Mouse (Mus musculus): ENCODE measurements around the gene Zmym1.
"Not testable (repeated sequence)": the region's sequence is repeated elsewhere in the genome, so short reads cannot be mapped to it uniquely, and the experiment has no call there.

Zmym1 gene

GRCm38 (mm10) chr4:127060585-127061290 lies at the start of gene Zmym1:
TSS of gene Zmym1 (minus strand) at chr4:127061152.
- peak; percentile 87 to 92 for DNase-seq (ENCODE audit: low spot score in 2 of 2)

- DNase-seq (ENCODE audit: low spot score in 2 of 2) = no peak
These were observed 49.6 kb upstream of the Zmym1 start for GRCm38 (mm10) chr4:127110570-127110969.

GRCm38 (mm10) chr4:127107566-127107965 lies 46.6 kb upstream of the Zmym1 start:
- no peak for DNase-seq (ENCODE audit: low spot score in 2 of 2)

- not testable (repeated sequence) for DNase-seq (ENCODE audit: low spot score in 2 of 2)
These were observed 38.6 kb upstream of the Zmym1 start for GRCm38 (mm10) chr4:127099552-127099951.

DNA sequence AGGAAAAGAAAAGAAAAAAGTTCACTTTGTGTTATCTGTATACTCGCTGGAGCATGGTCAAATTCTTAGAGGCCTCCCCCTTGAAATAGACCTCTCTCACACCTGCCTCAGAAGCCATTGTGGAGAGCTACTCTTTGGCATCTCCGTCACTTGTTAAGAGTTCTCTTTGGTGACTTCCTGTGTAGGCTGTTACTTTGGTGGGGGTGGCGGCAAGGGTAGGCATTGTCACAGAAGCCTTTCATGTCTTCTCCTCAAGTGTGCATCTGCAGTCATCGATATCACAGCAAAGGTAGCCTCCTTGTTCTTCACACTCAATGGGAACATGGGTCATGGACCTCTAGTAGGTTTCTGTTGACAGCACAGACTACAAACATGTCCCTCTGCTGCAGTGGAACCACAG lies 34.1 kb upstream of the Zmym1 start:
- no peak for DNase-seq (ENCODE audit: low spot score in 2 of 2)

DNA sequence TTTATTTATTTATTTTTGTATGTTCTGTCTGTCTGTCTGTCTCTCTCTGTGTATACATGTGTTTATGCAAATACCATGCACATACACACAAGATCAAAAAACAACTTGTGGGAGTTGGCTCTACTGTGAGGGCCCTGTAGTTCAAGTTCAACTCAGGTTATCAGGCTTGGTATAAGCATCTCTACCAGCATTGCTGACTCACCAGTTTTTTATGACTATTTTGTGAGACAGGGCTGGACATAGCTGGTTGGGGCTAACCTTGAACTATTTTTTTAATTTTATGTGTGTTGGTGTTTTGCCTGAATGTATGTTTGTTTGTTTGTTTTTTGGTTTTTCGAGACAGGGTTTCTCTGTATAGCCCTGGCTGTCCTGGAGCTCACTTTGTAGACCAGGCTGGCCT lies 30.2 kb upstream of the Zmym1 start:
- DNase-seq (ENCODE audit: low spot score in 2 of 2) = no peak

DNA sequence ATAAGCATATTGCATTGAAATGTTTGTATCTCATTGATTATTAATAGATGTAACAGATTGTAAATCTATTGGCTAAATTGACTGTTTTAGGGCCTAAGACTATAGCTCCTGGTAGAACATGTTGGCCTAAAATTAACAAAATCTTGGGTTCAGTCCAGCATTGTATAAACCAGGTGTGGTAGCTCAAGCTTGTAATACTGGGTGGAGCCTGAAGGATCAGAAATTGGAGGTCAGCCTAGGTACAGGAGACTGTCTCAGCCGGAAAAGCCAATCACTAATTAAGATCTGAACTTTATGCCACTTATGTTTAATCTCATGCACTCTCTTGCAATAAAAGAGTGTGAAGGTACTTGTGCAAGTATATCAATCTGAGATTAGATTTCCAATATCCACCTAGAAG lies 24.8 kb upstream of the Zmym1 start:
- no peak for DNase-seq (ENCODE audit: low spot score in 2 of 2)

- no peak for DNase-seq (ENCODE audit: low spot score in 2 of 2)
These were observed 22.2 kb upstream of the Zmym1 start for GRCm38 (mm10) chr4:127083131-127083530.

GRCm38 (mm10) chr4:127080806-127081205 lies 19.9 kb upstream of the Zmym1 start:
- DNase-seq (ENCODE audit: low spot score in 2 of 2) = no peak

GRCm38 (mm10) chr4:127076875-127077548 lies 16.1 kb upstream of the Zmym1 start, which contains the start of gene Zmym6:
TSS of gene Zmym6 (plus strand) at chr4:127077383.
- peak; percentile 79 to 85 for DNase-seq (ENCODE audit: low spot score in 2 of 2)

DNA sequence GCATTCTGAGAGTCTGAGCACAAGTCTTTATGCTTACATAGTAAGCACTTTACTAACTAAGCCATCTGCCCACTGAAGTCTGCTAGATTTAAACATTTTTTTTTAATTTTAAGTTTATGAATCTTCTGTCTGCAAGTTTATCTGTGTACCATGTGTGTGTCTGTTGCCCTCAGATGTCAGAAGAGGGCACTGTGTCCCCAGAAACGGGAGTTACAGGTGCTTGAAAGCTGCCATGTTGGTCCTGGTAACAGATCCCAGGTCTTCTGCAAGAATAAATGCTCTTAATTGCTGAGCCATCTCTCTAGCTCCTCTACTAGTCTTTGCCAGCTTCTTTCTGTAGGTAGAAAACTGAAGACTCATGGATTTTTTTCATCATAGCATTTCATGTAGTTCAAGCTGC lies 14.0 kb upstream of the Zmym1 start:
- DNase-seq (ENCODE audit: low spot score in 2 of 2) = no peak

GRCm38 (mm10) chr4:127064051-127064450 lies 3.1 kb upstream of the Zmym1 start:
- no peak for DNase-seq (ENCODE audit: low spot score in 2 of 2)

- no peak for DNase-seq (ENCODE audit: low spot score in 2 of 2)
These were observed 6.3 kb downstream of the Zmym1 start for GRCm38 (mm10) chr4:127054522-127055198.

DNA sequence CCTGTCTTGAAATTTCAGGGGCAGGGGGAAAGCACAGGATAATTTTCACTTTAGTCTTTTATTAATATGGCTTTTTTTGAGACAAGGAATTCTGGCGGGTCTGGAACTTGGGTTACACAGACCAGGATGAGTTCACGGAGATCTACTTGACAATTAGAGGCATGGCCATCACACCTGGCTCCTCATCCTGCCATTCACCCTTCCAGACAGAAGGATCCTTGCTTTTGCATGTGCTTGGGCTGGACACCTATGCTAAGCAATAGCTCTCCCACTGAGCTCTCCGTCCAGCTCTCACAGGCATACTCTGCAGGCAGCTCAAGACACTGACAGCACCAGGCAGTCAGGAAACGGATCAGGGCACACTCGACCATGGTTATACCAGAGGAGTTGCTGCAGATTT lies 7.9 kb downstream of the Zmym1 start:
- DNase-seq (ENCODE audit: low spot score in 2 of 2) = no peak

DNA sequence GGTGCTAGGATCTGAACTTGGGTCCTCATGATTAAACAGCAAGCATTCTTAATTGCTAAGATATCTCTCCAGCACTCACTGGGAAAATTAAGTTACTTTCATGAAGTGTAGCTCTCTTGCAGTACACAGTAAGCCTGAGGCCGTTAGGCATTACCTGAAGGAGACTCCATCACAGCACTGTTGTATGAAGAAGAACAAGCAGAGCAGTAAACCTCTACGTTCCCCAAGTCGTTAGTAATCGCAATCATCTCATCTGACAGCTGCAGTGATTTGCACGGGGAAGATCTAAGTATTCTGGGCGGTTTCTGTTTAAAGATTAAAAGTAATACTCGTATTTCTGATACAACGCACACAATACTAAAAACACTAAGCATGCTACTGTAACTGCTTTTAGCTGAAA lies 9.8 kb downstream of the Zmym1 start:
- DNase-seq (ENCODE audit: low spot score in 2 of 2) = no peak

DNA sequence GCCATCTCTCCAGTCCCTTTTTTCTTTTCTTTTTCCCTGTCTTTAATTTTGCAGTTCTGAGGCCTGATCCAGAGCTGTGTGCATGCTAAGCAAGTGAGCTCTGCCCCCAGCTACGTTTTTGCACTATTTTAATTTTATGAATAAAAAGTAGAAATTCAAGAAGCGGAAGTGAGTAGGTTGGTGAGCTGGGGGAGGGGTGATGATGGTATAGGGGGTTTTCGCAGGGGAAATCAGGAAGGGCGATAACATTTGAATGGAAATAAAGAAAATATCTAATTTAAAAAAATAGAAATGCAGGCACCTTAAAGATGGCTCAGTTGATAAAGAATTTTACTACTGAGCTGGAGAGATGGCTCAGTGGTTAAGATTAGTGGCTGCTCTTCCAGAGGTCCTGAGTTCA lies 17.4 kb downstream of the Zmym1 start:
- DNase-seq (ENCODE audit: low spot score in 2 of 2) = no peak

GRCm38 (mm10) chr4:127039871-127040483 lies 21.0 kb downstream of the Zmym1 start:
- DNase-seq (ENCODE audit: low spot score in 2 of 2) = no peak

GRCm38 (mm10) chr4:127038828-127039349 lies 22.1 kb downstream of the Zmym1 start:
- DNase-seq (ENCODE audit: low spot score in 2 of 2) = no peak

- no peak for DNase-seq (ENCODE audit: low spot score in 2 of 2)
These were observed 22.8 kb downstream of the Zmym1 start for GRCm38 (mm10) chr4:127037908-127038827.

GRCm38 (mm10) chr4:127037158-127037557 lies 23.8 kb downstream of the Zmym1 start:
- DNase-seq (ENCODE audit: low spot score in 2 of 2) = no peak

Measured in spleen, postnatal 14 days (tissue).